In genomic region chr3:22116188-22116587, GRCm38 (mm10) we compare ENCODE assay signal across 23 mouse cellular contexts. TPM values are rescaled to one million over a fixed set of nuclear protein-coding genes. Genes with fewer than 3 reads are reported as not detected.
A peak's percentile ranks its signal among the peaks of the same experiment; 100 is the strongest.
DNase-seq lines count a peak whose midpoint lies in the region; ATAC-seq and TF ChIP-seq lines count a peak whose summit lies in the region.
"Had no signal": no experiment of that assay in that cellular context is flagged by ENCODE, and none has a peak within 500 bp of the region (broad histone marks: within the 10 kb centered on the region; RNA-seq: fewer than 3 reads in every experiment).

No protein-coding gene starts in this region.

- WGBS in forebrain, embryonic 15.5 days = 48% methylated on average over 1 of the region's 1 CpGs
- 47% methylated on average over 1 of the region's 1 CpGs for WGBS in forebrain, postnatal 0 days
- WGBS in embryonic facial prominence, embryonic 10.5 days = 80% methylated on average over 1 of the region's 1 CpGs

- H3K9me3 ChIP-seq in forebrain, embryonic 15.5 days = no peaks in the 10 kb centered on the region
- H3K9me3 ChIP-seq in forebrain, postnatal 0 days (ENCODE audit: low read length) = no peaks in the 10 kb centered on the region
- peaks cover 4% of the 10 kb centered on the region; the same call in 1 of the 2 replicates for H3K9me3 ChIP-seq in embryonic facial prominence, embryonic 10.5 days
- H3K9me3 ChIP-seq: heart, embryonic 10.5 days; heart, embryonic 15.5 days; hindbrain, embryonic 13.5 days had no signal

- H3K4me1 ChIP-seq in forebrain, embryonic 15.5 days = peaks cover 19% of the 10 kb centered on the region
- no peaks in the 10 kb centered on the region; the same call in 1 of the 2 replicates for H3K4me1 ChIP-seq in forebrain, postnatal 0 days (ENCODE audit: insufficient read depth)
- H3K4me1 ChIP-seq in embryonic facial prominence, embryonic 10.5 days = peaks cover 12% of the 10 kb centered on the region

- H3K4me3 ChIP-seq in forebrain, embryonic 15.5 days = no peak overlapping the region
- H3K4me3 ChIP-seq in forebrain, postnatal 0 days (ENCODE audit: low read depth, low read length) = no peak overlapping the region
- H3K4me3 ChIP-seq in embryonic facial prominence, embryonic 10.5 days = no peak overlapping the region
- H3K4me3 ChIP-seq: erythroblast, embryonic 14.5 days; forebrain, embryonic 10.5 days; heart, embryonic 10.5 days; heart, embryonic 15.5 days; hindbrain, embryonic 13.5 days had no signal

- no peak for TF ChIP-seq CTCF in forebrain, postnatal 0 days (IDR thresholded peaks at IDR 0.05; ENCODE audit: low read depth)

- no peak overlapping the region for H3K4me2 ChIP-seq in forebrain, embryonic 15.5 days (replicated peaks)
- H3K4me2 ChIP-seq in forebrain, postnatal 0 days (ENCODE audit: low read depth) = no peak overlapping the region
- H3K4me2 ChIP-seq: heart, embryonic 15.5 days; hindbrain, embryonic 13.5 days had no signal

- H3K36me3 ChIP-seq in forebrain, embryonic 15.5 days = 0 out of 2 replicates have a peak, but pooled peaks cover 3% of the 10 kb centered on the region
- no peaks in the 10 kb centered on the region for H3K36me3 ChIP-seq in forebrain, postnatal 0 days (ENCODE audit: insufficient read depth)
- H3K36me3 ChIP-seq in embryonic facial prominence, embryonic 10.5 days (replicated peaks) = peaks cover 1% of the 10 kb centered on the region; the same call in 1 of the 2 replicates
- H3K36me3 ChIP-seq: heart, embryonic 15.5 days; hindbrain, embryonic 13.5 days had no signal

- no peak for ATAC-seq in forebrain, embryonic 15.5 days (replicated peaks)
- ATAC-seq in forebrain, postnatal 0 days = no peak
- peak; percentile 67 for ATAC-seq in activated CD4-positive, CD25-positive, alpha-beta regulatory T cell, adult 4 months
- ATAC-seq in neutrophil, adult 5-6 weeks (ENCODE audit: extremely low read depth, insufficient number of reproducible peaks, low FRiP score, poor library complexity, severe bottlenecking) = peak; percentile 49
- ATAC-seq: forebrain, embryonic 16.5 days; hindbrain, postnatal 0 days; Patski had no signal

- H3K9ac ChIP-seq in forebrain, embryonic 15.5 days (replicated peaks) = no peak overlapping the region
- H3K9ac ChIP-seq in forebrain, postnatal 0 days = no peak overlapping the region
- H3K9ac ChIP-seq: heart, embryonic 15.5 days; hindbrain, embryonic 13.5 days had no signal

- peak overlapping the region; percentile 5; the same call in 1 of the 2 replicates for H3K27ac ChIP-seq in forebrain, embryonic 15.5 days (replicated peaks)
- no peak overlapping the region for H3K27ac ChIP-seq in forebrain, postnatal 0 days (ENCODE audit: low read depth, low read length)
- H3K27ac ChIP-seq in embryonic facial prominence, embryonic 10.5 days (replicated peaks) = no peak overlapping the region
- H3K27ac ChIP-seq: forebrain, embryonic 10.5 days; heart, embryonic 10.5 days; heart, embryonic 15.5 days; hindbrain, embryonic 13.5 days; hindbrain, postnatal 0 days had no signal

- no peaks in the 10 kb centered on the region for H3K27me3 ChIP-seq in forebrain, embryonic 15.5 days
- no peaks in the 10 kb centered on the region for H3K27me3 ChIP-seq in forebrain, postnatal 0 days (ENCODE audit: insufficient read depth, low read length)
- no peaks in the 10 kb centered on the region for H3K27me3 ChIP-seq in embryonic facial prominence, embryonic 10.5 days (replicated peaks; ENCODE audit: low read depth, poor library complexity, severe bottlenecking)
- H3K27me3 ChIP-seq: heart, embryonic 15.5 days; hindbrain, embryonic 13.5 days; Patski had no signal

- no peak for DNase-seq in forebrain, postnatal 0 days
- peak; percentile 27 for DNase-seq in CD4-positive helper T cell, adult 2 months (ENCODE audit: low read depth, low spot score)
- DNase-seq in right cerebral cortex, adult 2 months (ENCODE audit: low spot score in 2 of 2) = no peak
- DNase-seq in lung, postnatal 25 days (ENCODE audit: low spot score) = no peak
- no peak for DNase-seq in embryonic facial prominence, embryonic 10.5 days (ENCODE audit: low spot score)
- DNase-seq: adrenal gland, adult 2 months; adrenal gland, postnatal 25 days; cerebellum, adult 18-20 months; cerebellum, adult 9-11 months; cerebellum, postnatal 36 days; heart, adult 18-20 months; heart, postnatal 14 days had no signal

RNA-seq across cellular contexts. Expression of gene Tbl1xr1, which starts 39.7 kb away (rescaled TPM):
- 20.9 and 23.4 TPM in 2 replicates for polyA plus RNA-seq in forebrain, embryonic 15.5 days (2015; fragmentation: Nextera tagmentation; extraction: Ambion mirVana)
- 35.3 and 44.9 TPM in 2 replicates for total RNA-seq in forebrain, postnatal 0 days (2014; rRNA removed)
- 5.2 and 7.5 TPM in 2 replicates for polyA plus RNA-seq in forebrain, postnatal 0 days (2015; fragmentation: Nextera tagmentation; extraction: Ambion mirVana)
- 10 to 100 TPM; 21.4 to 26.6 TPM for polyA plus RNA-seq in activated CD4-positive, CD25-positive, alpha-beta regulatory T cell, adult 4 months (2017; shearing (Covaris generic))
- total RNA-seq in neutrophil, adult 5-6 weeks (2017) = 100.0 and 122 TPM in 2 replicates
- polyA plus RNA-seq in embryonic facial prominence, embryonic 10.5 days (2016; fragmentation: Nextera tagmentation; extraction: Ambion mirVana) = 23.0 and 25.7 TPM in 2 replicates

Comparison
In these comparisons a context has a peak if more than half of its experiments do, and no peak if none do; other contexts are left out.
1. ATAC-seq: peak in activated CD4-positive, CD25-positive, alpha-beta regulatory T cell, adult 4 months (single experiment) and neutrophil, adult 5-6 weeks (single experiment); none in forebrain, embryonic 15.5 days (single experiment) and forebrain, postnatal 0 days (single experiment).